Mouse (Mus musculus): Measurements from ENCODE around the gene Aebp1. TPM values are rescaled to one million over a fixed set of nuclear protein-coding genes. Genes with fewer than 3 reads are reported as not detected.
"Not testable (repeated sequence)": the region's sequence is repeated elsewhere in the genome, so short reads cannot be mapped to it uniquely, and the experiment has no call there.

The Aebp1 gene
- polyA plus RNA-seq, 1 experiment, result 372 TPM

- Histone ChIP-seq H3K27ac (ENCODE audit: insufficient read depth, low read length) (no peak overlapping the region), H3K4me3 (ENCODE audit: insufficient read depth, low read length) (no peak overlapping the region), H3K4me1 (ENCODE audit: control insufficient read depth, insufficient read depth, low read length) (peaks cover 4% of the 10 kb centered on the region; the same call in 1 of the 2 replicates)
- TF ChIP-seq POLR2A (IDR thresholded peaks at IDR 0.05; ENCODE audit: low read depth, low read length), result no peak
Observed at GRCm38 (mm10) chr11:5886187-5886586, 24.4 kb downstream of the Aebp1 start.

- Histone ChIP-seq H3K4me3 (ENCODE audit: insufficient read depth, low read length) (no peak overlapping the region), H3K27ac (ENCODE audit: insufficient read depth, low read length) (no peak overlapping the region), H3K4me1 (ENCODE audit: control insufficient read depth, insufficient read depth, low read length) (peaks cover 7% of the 10 kb centered on the region)
- TF ChIP-seq CTCF (IDR thresholded peaks at IDR 0.05; ENCODE audit: borderline replicate concordance, insufficient read depth, low read length), result no peak
- TF ChIP-seq POLR2A (IDR thresholded peaks at IDR 0.05; ENCODE audit: low read depth, low read length), result no peak
Observed at GRCm38 (mm10) chr11:5887250-5887649, 25.5 kb downstream of the Aebp1 start.

GRCm38 (mm10) chr11:5888563-5888962 lies 26.8 kb downstream of the Aebp1 start:
- H3K4me1 ChIP-seq (ENCODE audit: control insufficient read depth, insufficient read depth, low read length); H3K4me3 ChIP-seq (ENCODE audit: insufficient read depth, low read length); H3K27ac ChIP-seq (ENCODE audit: insufficient read depth, low read length): not testable (repeated sequence)

GRCm38 (mm10) chr11:5892151-5892591 lies 30.4 kb downstream of the Aebp1 start:
- TF ChIP-seq CTCF (IDR thresholded peaks at IDR 0.05; ENCODE audit: borderline replicate concordance, insufficient read depth, low read length) (no peak), POLR2A (IDR thresholded peaks at IDR 0.05; ENCODE audit: low read depth, low read length) (no peak)
- peaks cover 9% of the 10 kb centered on the region for H3K4me1 ChIP-seq (ENCODE audit: control insufficient read depth, insufficient read depth, low read length)
- H3K4me3 ChIP-seq (ENCODE audit: insufficient read depth, low read length), result no peak overlapping the region
- no peak overlapping the region for H3K27ac ChIP-seq (ENCODE audit: insufficient read depth, low read length)

- Histone ChIP-seq H3K4me1 (ENCODE audit: control insufficient read depth, insufficient read depth, low read length) (peaks cover 7% of the 10 kb centered on the region), H3K4me3 (ENCODE audit: insufficient read depth, low read length) (no peak overlapping the region), H3K27ac (ENCODE audit: insufficient read depth, low read length) (no peak overlapping the region)
- TF ChIP-seq CTCF (IDR thresholded peaks at IDR 0.05; ENCODE audit: borderline replicate concordance, insufficient read depth, low read length) (no peak), POLR2A (IDR thresholded peaks at IDR 0.05; ENCODE audit: low read depth, low read length) (no peak)
Observed at GRCm38 (mm10) chr11:5892810-5893368, 31.1 kb downstream of the Aebp1 start.

GRCm38 (mm10) chr11:5893807-5894206 lies 32.1 kb downstream of the Aebp1 start:
- no peak for TF ChIP-seq POLR2A (IDR thresholded peaks at IDR 0.05; ENCODE audit: low read depth, low read length)
- TF ChIP-seq CTCF (IDR thresholded peaks at IDR 0.05; ENCODE audit: borderline replicate concordance, insufficient read depth, low read length), result no peak
- Histone ChIP-seq H3K27ac (ENCODE audit: insufficient read depth, low read length) (no peak overlapping the region), H3K4me3 (ENCODE audit: insufficient read depth, low read length) (no peak overlapping the region), H3K4me1 (ENCODE audit: control insufficient read depth, insufficient read depth, low read length) (peaks cover 5% of the 10 kb centered on the region)

- peaks cover 3% of the 10 kb centered on the region for H3K4me1 ChIP-seq (ENCODE audit: control insufficient read depth, insufficient read depth, low read length)
- H3K4me3 ChIP-seq (ENCODE audit: insufficient read depth, low read length), result no peak overlapping the region
- H3K27ac ChIP-seq (ENCODE audit: insufficient read depth, low read length), result no peak overlapping the region
- TF ChIP-seq CTCF (IDR thresholded peaks at IDR 0.05; ENCODE audit: borderline replicate concordance, insufficient read depth, low read length), result no peak
- TF ChIP-seq POLR2A (IDR thresholded peaks at IDR 0.05; ENCODE audit: low read depth, low read length), result no peak
Observed at GRCm38 (mm10) chr11:5897230-5897629, 35.5 kb downstream of the Aebp1 start.

- no peak overlapping the region for H3K27ac ChIP-seq (ENCODE audit: insufficient read depth, low read length)
Observed at GRCm38 (mm10) chr11:5897839-5898238, 36.1 kb downstream of the Aebp1 start.

GRCm38 (mm10) chr11:5898531-5898930 lies 36.8 kb downstream of the Aebp1 start, which contains the start of gene Myl7:
TSS of gene Myl7 (minus strand) at chr11:5898782.
- Histone ChIP-seq H3K27ac (ENCODE audit: insufficient read depth, low read length) (no peak within 1 kb of the TSS), H3K4me1 (ENCODE audit: control insufficient read depth, insufficient read depth, low read length) (0 out of 2 replicates have a peak, but pooled peaks cover 3% of the 10 kb centered on the region), H3K4me3 (ENCODE audit: insufficient read depth, low read length) (no peak within 1 kb of the TSS)
- TF ChIP-seq POLR2A (IDR thresholded peaks at IDR 0.05; ENCODE audit: low read depth, low read length) (no peak), CTCF (IDR thresholded peaks at IDR 0.05; ENCODE audit: borderline replicate concordance, insufficient read depth, low read length) (no peak)

More at GRCm38 (mm10) chr11:5897839-5898238, 36.1 kb downstream of the Aebp1 start:
- Histone ChIP-seq H3K4me3 (ENCODE audit: insufficient read depth, low read length) (no peak overlapping the region), H3K4me1 (ENCODE audit: control insufficient read depth, insufficient read depth, low read length) (0 out of 2 replicates have a peak, but pooled peaks cover 3% of the 10 kb centered on the region)
- no peak for TF ChIP-seq CTCF (IDR thresholded peaks at IDR 0.05; ENCODE audit: borderline replicate concordance, insufficient read depth, low read length)
- TF ChIP-seq POLR2A (IDR thresholded peaks at IDR 0.05; ENCODE audit: low read depth, low read length), result no peak

GRCm38 (mm10) chr11:5899286-5899685 lies 37.5 kb downstream of the Aebp1 start:
- TF ChIP-seq POLR2A (IDR thresholded peaks at IDR 0.05; ENCODE audit: low read depth, low read length) (no peak), CTCF (IDR thresholded peaks at IDR 0.05; ENCODE audit: borderline replicate concordance, insufficient read depth, low read length) (no peak)
- Histone ChIP-seq H3K4me1 (ENCODE audit: control insufficient read depth, insufficient read depth, low read length) (0 out of 2 replicates have a peak, but pooled peaks cover 3% of the 10 kb centered on the region), H3K4me3 (ENCODE audit: insufficient read depth, low read length) (no peak overlapping the region), H3K27ac (ENCODE audit: insufficient read depth, low read length) (no peak overlapping the region)
